Mouse (Mus musculus): ENCODE results near the gene Smad3. TPM values are rescaled to one million over a fixed set of nuclear protein-coding genes. Genes with fewer than 3 reads are reported as not detected.

Gene Smad3
- polyA plus RNA-seq, 1 experiment from 2014 or later: 14.8 TPM

GRCm38 (mm10) chr9:63674613-63675012 lies 83.2 kb downstream of the Smad3 start:
- no peak overlapping the region for H3K4me2 ChIP-seq (replicated peaks)
- H3K27me3 ChIP-seq (replicated peaks): no peaks in the 10 kb centered on the region
- H3K4me1 ChIP-seq (replicated peaks): peaks cover 29% of the 10 kb centered on the region
- WGBS: 62% methylated on average over 10 of the region's 10 CpGs
- no peaks in the 10 kb centered on the region; the same call in 1 of the 2 replicates for H3K36me3 ChIP-seq
- no peak overlapping the region for H3K27ac ChIP-seq
- H3K9ac ChIP-seq: no peak overlapping the region
- peak; percentile 72 for ATAC-seq
- H3K4me3 ChIP-seq (replicated peaks): no peak overlapping the region
- no peaks in the 10 kb centered on the region for H3K9me3 ChIP-seq

- H3K9ac ChIP-seq: no peak overlapping the region
- H3K9me3 ChIP-seq: no peaks in the 10 kb centered on the region
- H3K4me3 ChIP-seq (replicated peaks): no peak overlapping the region
- no peak overlapping the region for H3K4me2 ChIP-seq (replicated peaks)
- H3K36me3 ChIP-seq: no peaks in the 10 kb centered on the region; the same call in 1 of the 2 replicates
- no peaks in the 10 kb centered on the region for H3K27me3 ChIP-seq (replicated peaks)
- peaks cover 35% of the 10 kb centered on the region for H3K4me1 ChIP-seq (replicated peaks)
- 79% methylated on average over 3 of the region's 3 CpGs for WGBS
- no peak overlapping the region for H3K27ac ChIP-seq
- no peak for ATAC-seq
Observed at GRCm38 (mm10) chr9:63673494-63673805, 84.3 kb downstream of the Smad3 start.

GRCm38 (mm10) chr9:63672797-63673493 lies 84.8 kb downstream of the Smad3 start:
- Histone ChIP-seq H3K4me2 (replicated peaks) (no peak overlapping the region), H3K9ac (no peak overlapping the region), H3K27me3 (replicated peaks) (no peaks in the 10 kb centered on the region), H3K27ac (no peak overlapping the region), H3K4me3 (replicated peaks) (no peak overlapping the region), H3K36me3 (no peaks in the 10 kb centered on the region; the same call in 1 of the 2 replicates), H3K9me3 (no peaks in the 10 kb centered on the region), H3K4me1 (replicated peaks) (peaks cover 36% of the 10 kb centered on the region)
- no peak for ATAC-seq
- 55% methylated on average over 8 of the region's 8 CpGs for WGBS

GRCm38 (mm10) chr9:63669816-63670215 lies 88.0 kb downstream of the Smad3 start:
- Histone ChIP-seq H3K4me2 (replicated peaks) (no peak overlapping the region), H3K27me3 (replicated peaks) (no peaks in the 10 kb centered on the region), H3K27ac (no peak overlapping the region), H3K9me3 (no peaks in the 10 kb centered on the region), H3K36me3 (peaks cover 7% of the 10 kb centered on the region; the same call in 1 of the 2 replicates), H3K9ac (no peak overlapping the region), H3K4me3 (replicated peaks) (no peak overlapping the region), H3K4me1 (replicated peaks) (peaks cover 58% of the 10 kb centered on the region)
- 93% methylated on average over 7 of the region's 7 CpGs for WGBS
- no peak for ATAC-seq

GRCm38 (mm10) chr9:63668621-63669020 lies 89.2 kb downstream of the Smad3 start:
- Histone ChIP-seq H3K36me3 (peaks cover 9% of the 10 kb centered on the region; the same call in 1 of the 2 replicates), H3K9me3 (no peaks in the 10 kb centered on the region), H3K4me2 (replicated peaks) (peak overlapping the region; percentile 21; the same call in 1 of the 2 replicates), H3K9ac (no peak overlapping the region; the same call in 1 of the 2 replicates), H3K27ac (peak overlapping the region; percentile 52), H3K4me1 (replicated peaks) (peaks cover 66% of the 10 kb centered on the region), H3K27me3 (replicated peaks) (no peaks in the 10 kb centered on the region), H3K4me3 (replicated peaks) (no peak overlapping the region)
- 76% methylated on average over 1 of the region's 1 CpGs for WGBS
- peak; percentile 78 for ATAC-seq

GRCm38 (mm10) chr9:63667373-63667724 lies 90.4 kb downstream of the Smad3 start:
- Histone ChIP-seq H3K36me3 (peaks cover 13% of the 10 kb centered on the region; the same call in 1 of the 2 replicates), H3K27ac (no peak overlapping the region), H3K9ac (no peak overlapping the region), H3K9me3 (no peaks in the 10 kb centered on the region), H3K4me3 (replicated peaks) (no peak overlapping the region), H3K4me2 (replicated peaks) (no peak overlapping the region), H3K4me1 (replicated peaks) (peaks cover 65% of the 10 kb centered on the region), H3K27me3 (replicated peaks) (no peaks in the 10 kb centered on the region)
- 76% methylated on average over 8 of the region's 8 CpGs for WGBS
- ATAC-seq: no peak

- 55% methylated on average over 18 of the region's 18 CpGs for WGBS
- Histone ChIP-seq H3K27ac (peak overlapping the region; percentile 37; the same call in 1 of the 2 replicates), H3K4me3 (replicated peaks) (no peak overlapping the region), H3K4me1 (replicated peaks) (peaks cover 62% of the 10 kb centered on the region), H3K9ac (no peak overlapping the region), H3K27me3 (replicated peaks) (no peaks in the 10 kb centered on the region), H3K4me2 (replicated peaks) (no peak overlapping the region), H3K9me3 (no peaks in the 10 kb centered on the region), H3K36me3 (peaks cover 13% of the 10 kb centered on the region; the same call in 1 of the 2 replicates)
- ATAC-seq: no peak
Observed at GRCm38 (mm10) chr9:63666612-63667372, 91.0 kb downstream of the Smad3 start.

- peaks cover 64% of the 10 kb centered on the region for H3K4me1 ChIP-seq (replicated peaks)
- 49% methylated on average over 13 of the region's 13 CpGs for WGBS
- H3K36me3 ChIP-seq: peaks cover 13% of the 10 kb centered on the region; the same call in 1 of the 2 replicates
- H3K4me3 ChIP-seq (replicated peaks): no peak overlapping the region
- H3K27ac ChIP-seq: peak overlapping the region; percentile 36; the same call in 1 of the 2 replicates
- peak; percentile 14; the same call in 1 of the 2 replicates for ATAC-seq
- no peaks in the 10 kb centered on the region for H3K27me3 ChIP-seq (replicated peaks)
- no peaks in the 10 kb centered on the region for H3K9me3 ChIP-seq
- H3K9ac ChIP-seq: no peak overlapping the region
- H3K4me2 ChIP-seq (replicated peaks): no peak overlapping the region
Observed at GRCm38 (mm10) chr9:63664792-63665646, 92.8 kb downstream of the Smad3 start.

- H3K27me3 ChIP-seq (replicated peaks): no peaks in the 10 kb centered on the region
- H3K27ac ChIP-seq: 0 out of 2 replicates have a peak overlapping the region, but pooled peaks have one; percentile 36
- peaks cover 63% of the 10 kb centered on the region for H3K4me1 ChIP-seq (replicated peaks)
- H3K36me3 ChIP-seq: peaks cover 13% of the 10 kb centered on the region; the same call in 1 of the 2 replicates
- no peak overlapping the region for H3K4me2 ChIP-seq (replicated peaks)
- no peak overlapping the region for H3K4me3 ChIP-seq (replicated peaks)
- ATAC-seq: no peak
- no peaks in the 10 kb centered on the region for H3K9me3 ChIP-seq
- 59% methylated on average over 2 of the region's 2 CpGs for WGBS
- no peak overlapping the region for H3K9ac ChIP-seq
Observed at GRCm38 (mm10) chr9:63664300-63664745, 93.5 kb downstream of the Smad3 start.

GRCm38 (mm10) chr9:63663222-63663621 lies 94.6 kb downstream of the Smad3 start:
- H3K27ac ChIP-seq: no peak overlapping the region
- H3K4me1 ChIP-seq (replicated peaks): peaks cover 52% of the 10 kb centered on the region
- 55% methylated on average over 10 of the region's 10 CpGs for WGBS
- no peak overlapping the region for H3K9ac ChIP-seq
- no peaks in the 10 kb centered on the region for H3K27me3 ChIP-seq (replicated peaks)
- no peak for ATAC-seq
- no peak overlapping the region for H3K4me3 ChIP-seq (replicated peaks)
- no peaks in the 10 kb centered on the region for H3K9me3 ChIP-seq
- H3K36me3 ChIP-seq: peaks cover 13% of the 10 kb centered on the region; the same call in 1 of the 2 replicates
- H3K4me2 ChIP-seq (replicated peaks): no peak overlapping the region

- Histone ChIP-seq H3K9me3 (no peaks in the 10 kb centered on the region), H3K4me1 (replicated peaks) (peaks cover 47% of the 10 kb centered on the region), H3K27ac (no peak overlapping the region), H3K27me3 (replicated peaks) (no peaks in the 10 kb centered on the region), H3K9ac (no peak overlapping the region), H3K4me3 (replicated peaks) (no peak overlapping the region), H3K4me2 (replicated peaks) (no peak overlapping the region), H3K36me3 (peaks cover 13% of the 10 kb centered on the region; the same call in 1 of the 2 replicates)
- WGBS: 39% methylated on average over 7 of the region's 7 CpGs
- ATAC-seq: no peak
Observed at GRCm38 (mm10) chr9:63662759-63663158, 95.0 kb downstream of the Smad3 start.
